Comparison of ENCODE assay signal across 8 mouse cellular contexts in genomic region chr4:40301076-40301789, GRCm38 (mm10). TPM values are rescaled to one million over a fixed set of nuclear protein-coding genes. Genes with fewer than 3 reads are reported as not detected.
DNase-seq lines count a peak whose midpoint lies in the region; ATAC-seq lines count a peak whose summit lies in the region.

No protein-coding gene starts in this region.

- no peaks in the 10 kb centered on the region for H3K9me3 ChIP-seq in hindbrain, embryonic 14.5 days (ENCODE audit: control insufficient read depth, low read length)

- H3K4me1 ChIP-seq in hindbrain, embryonic 14.5 days (replicated peaks; ENCODE audit: control insufficient read depth, insufficient read depth, low read length): no peaks in the 10 kb centered on the region

- no peak overlapping the region for H3K4me3 ChIP-seq in hindbrain, embryonic 14.5 days (replicated peaks; ENCODE audit: low read length)

- peak; percentile 87 for ATAC-seq in hindbrain, embryonic 14.5 days (ENCODE audit: low FRiP score)

- DNase-seq in Muller cell, postnatal 12 days (ENCODE audit: inconsistent ontology term): peak; percentile 78
- peak; percentile 65 for DNase-seq in cerebellum, adult 9-11 months
- peak; percentile 70 to 82 for DNase-seq in frontal cortex, postnatal 14 days (ENCODE audit: low spot score in 2 of 2)
- peak; percentile 94 for DNase-seq in hindbrain, embryonic 14.5 days (ENCODE audit: low spot score)
- peak; percentile 57 to 69 for DNase-seq in layer of hippocampus, postnatal 25 days (ENCODE audit: extremely low spot score in 1 of 2, low spot score in 1 of 2)
- peak; percentile 76 for DNase-seq in lung, postnatal 14 days
- peak; percentile 63 for DNase-seq in ovary, postnatal 36 days (ENCODE audit: low spot score)
- peak; percentile 74 for DNase-seq in thymus, postnatal 14 days

- H3K27me3 ChIP-seq in hindbrain, embryonic 14.5 days (ENCODE audit: control insufficient read depth, insufficient read depth, low read length): no peaks in the 10 kb centered on the region

- no peak overlapping the region for H3K9ac ChIP-seq in hindbrain, embryonic 14.5 days

- H3K36me3 ChIP-seq in hindbrain, embryonic 14.5 days (replicated peaks; ENCODE audit: control insufficient read depth, insufficient read depth): no peaks in the 10 kb centered on the region

- peak overlapping the region; percentile 42 for H3K4me2 ChIP-seq in hindbrain, embryonic 14.5 days (replicated peaks)

- WGBS in hindbrain, embryonic 14.5 days: 15% methylated on average over 16 of the region's 16 CpGs

- H3K27ac ChIP-seq in hindbrain, embryonic 14.5 days: no peak overlapping the region

RNA-seq across cellular contexts. Expression of gene Ndufb6, which starts 22.0 kb away (rescaled TPM):
- polyA plus RNA-seq in hindbrain, embryonic 14.5 days (2014; fragmentation: Nextera tagmentation; extraction: Ambion mirVana): 345 and 377 TPM in 2 replicates
- total RNA-seq in layer of hippocampus, postnatal 25 days (2021): 100 to 1,000 TPM; 166 to 192 TPM

RNA-seq across cellular contexts. Expression of gene Topors, which starts 31.6 kb away (rescaled TPM):
- 31.8 and 32.7 TPM in 2 replicates for polyA plus RNA-seq in hindbrain, embryonic 14.5 days (2014; fragmentation: Nextera tagmentation; extraction: Ambion mirVana)
- total RNA-seq in layer of hippocampus, postnatal 25 days (2021): 10 to 100 TPM; 19.2 to 20.4 TPM

RNA-seq across cellular contexts. Expression of gene Smim27, which starts 31.9 kb away (rescaled TPM):
- 12.8 and 16.9 TPM in 2 replicates for polyA plus RNA-seq in hindbrain, embryonic 14.5 days (2014; fragmentation: Nextera tagmentation; extraction: Ambion mirVana)
- total RNA-seq in layer of hippocampus, postnatal 25 days (2021): 10 to 100 TPM; 13.8 to 16.3 TPM
